Mouse (Mus musculus): ENCODE measurements around the gene Cdkl5. TPM values are rescaled to one million over a fixed set of nuclear protein-coding genes. Genes with fewer than 3 reads are reported as not detected.
A peak's percentile ranks its signal among the peaks of the same experiment; 100 is the strongest.
"Not testable (repeated sequence)": the region's sequence is repeated elsewhere in the genome, so short reads cannot be mapped to it uniquely, and the experiment has no call there.

Cdkl5 gene
- polyA plus RNA-seq, 1 experiment from 2014 or later = 3.4 TPM

- Histone ChIP-seq H3K4me3 (ENCODE audit: low read depth, low read length) (no peak overlapping the region), H3K27me3 (ENCODE audit: control insufficient read depth, insufficient read depth, low read length) (no peaks in the 10 kb centered on the region), H3K4me2 (no peak overlapping the region), H3K4me1 (ENCODE audit: control insufficient read depth, insufficient read depth, low read length) (no peaks in the 10 kb centered on the region), H3K9ac (ENCODE audit: low read depth, low read length) (no peak overlapping the region), H3K36me3 (ENCODE audit: control insufficient read depth, insufficient read depth, low read length) (no peaks in the 10 kb centered on the region), H3K9me3 (replicated peaks; ENCODE audit: control insufficient read depth, low read length) (no peaks in the 10 kb centered on the region), H3K27ac (ENCODE audit: low read depth, low read length) (no peak overlapping the region)
- 77% methylated on average over 5 of the region's 5 CpGs for WGBS (ENCODE audit: insufficient replicate concordance)
- no peak for ATAC-seq (replicated peaks; ENCODE audit: insufficient number of reproducible peaks, low FRiP score, low TSS enrichment)
Observed at GRCm38 (mm10) chrX:160782276-160782675, 212.2 kb downstream of the Cdkl5 start.

- Histone ChIP-seq H3K4me3 (ENCODE audit: low read depth, low read length) (no peak overlapping the region), H3K4me1 (ENCODE audit: control insufficient read depth, insufficient read depth, low read length) (no peaks in the 10 kb centered on the region), H3K27ac (ENCODE audit: low read depth, low read length) (no peak overlapping the region), H3K9ac (ENCODE audit: low read depth, low read length) (no peak overlapping the region), H3K4me2 (no peak overlapping the region), H3K27me3 (ENCODE audit: control insufficient read depth, insufficient read depth, low read length) (no peaks in the 10 kb centered on the region), H3K36me3 (ENCODE audit: control insufficient read depth, insufficient read depth, low read length) (no peaks in the 10 kb centered on the region), H3K9me3 (replicated peaks; ENCODE audit: control insufficient read depth, low read length) (no peaks in the 10 kb centered on the region)
- 36% methylated on average over 1 of the region's 1 CpGs for WGBS (ENCODE audit: insufficient replicate concordance)
- ATAC-seq (replicated peaks; ENCODE audit: insufficient number of reproducible peaks, low FRiP score, low TSS enrichment) = no peak
Observed at GRCm38 (mm10) chrX:160773033-160773432, 221.5 kb downstream of the Cdkl5 start.

GRCm38 (mm10) chrX:160769622-160770021 is 224.9 kb downstream of the Cdkl5 start:
- not testable (repeated sequence) for ATAC-seq (replicated peaks; ENCODE audit: insufficient number of reproducible peaks, low FRiP score, low TSS enrichment); H3K27ac ChIP-seq (ENCODE audit: low read depth, low read length); H3K9ac ChIP-seq (ENCODE audit: low read depth, low read length); H3K36me3 ChIP-seq (ENCODE audit: control insufficient read depth, insufficient read depth, low read length); H3K4me3 ChIP-seq (ENCODE audit: low read depth, low read length); H3K4me2 ChIP-seq; H3K9me3 ChIP-seq (replicated peaks; ENCODE audit: control insufficient read depth, low read length); H3K4me1 ChIP-seq (ENCODE audit: control insufficient read depth, insufficient read depth, low read length); H3K27me3 ChIP-seq (ENCODE audit: control insufficient read depth, insufficient read depth, low read length)
- WGBS (ENCODE audit: insufficient replicate concordance) = 77% methylated on average over 5 of the region's 5 CpGs

- H3K9ac ChIP-seq (ENCODE audit: low read depth, low read length) = no peak within 1 kb of the TSS
- H3K4me3 ChIP-seq (ENCODE audit: low read depth, low read length) = no peak within 1 kb of the TSS; the same call in 1 of the 2 replicates
- no peak within 1 kb of the TSS for H3K27ac ChIP-seq (ENCODE audit: low read depth, low read length)
- peak within 1 kb of the TSS; percentile 51 for H3K4me2 ChIP-seq
- H3K27me3 ChIP-seq (ENCODE audit: control insufficient read depth, insufficient read depth, low read length) = 0 out of 2 replicates have a peak, but pooled peaks cover 2% of the 10 kb centered on the region
- no peaks in the 10 kb centered on the region for H3K4me1 ChIP-seq (ENCODE audit: control insufficient read depth, insufficient read depth, low read length)
- ATAC-seq (replicated peaks; ENCODE audit: insufficient number of reproducible peaks, low FRiP score, low TSS enrichment) = no peak
- 78% methylated on average over 2 of the region's 2 CpGs for WGBS (ENCODE audit: insufficient replicate concordance)
- H3K36me3 ChIP-seq (ENCODE audit: control insufficient read depth, insufficient read depth, low read length) = no peaks in the 10 kb centered on the region
- H3K9me3 ChIP-seq (replicated peaks; ENCODE audit: control insufficient read depth, low read length) = no peaks in the 10 kb centered on the region
Observed at GRCm38 (mm10) chrX:160767713-160768112, 226.8 kb downstream of the Cdkl5 start, which contains the start of gene Rs1. TSS of gene Rs1 (plus strand) at chrX:160768013.

GRCm38 (mm10) chrX:160766233-160766616 is 228.3 kb downstream of the Cdkl5 start:
- Histone ChIP-seq H3K4me3 (ENCODE audit: low read depth, low read length) (peak overlapping the region; percentile 49), H3K9ac (ENCODE audit: low read depth, low read length) (peak overlapping the region; percentile 58; the same call in 1 of the 2 replicates), H3K27ac (ENCODE audit: low read depth, low read length) (no peak overlapping the region), H3K9me3 (replicated peaks; ENCODE audit: control insufficient read depth, low read length) (no peaks in the 10 kb centered on the region), H3K36me3 (ENCODE audit: control insufficient read depth, insufficient read depth, low read length) (no peaks in the 10 kb centered on the region), H3K4me1 (ENCODE audit: control insufficient read depth, insufficient read depth, low read length) (no peaks in the 10 kb centered on the region), H3K27me3 (ENCODE audit: control insufficient read depth, insufficient read depth, low read length) (0 out of 2 replicates have a peak, but pooled peaks cover 2% of the 10 kb centered on the region), H3K4me2 (peak overlapping the region; percentile 51)
- ATAC-seq (replicated peaks; ENCODE audit: insufficient number of reproducible peaks, low FRiP score, low TSS enrichment) = peak; percentile 79
- WGBS (ENCODE audit: insufficient replicate concordance) = 27% methylated on average over 15 of the region's 15 CpGs

- H3K27ac ChIP-seq (ENCODE audit: low read depth, low read length) = no peak overlapping the region
- 0 out of 2 replicates have a peak, but pooled peaks cover 2% of the 10 kb centered on the region for H3K27me3 ChIP-seq (ENCODE audit: control insufficient read depth, insufficient read depth, low read length)
- ATAC-seq (replicated peaks; ENCODE audit: insufficient number of reproducible peaks, low FRiP score, low TSS enrichment) = peak; percentile 95
- peak overlapping the region; percentile 47 for H3K4me2 ChIP-seq
- H3K4me1 ChIP-seq (ENCODE audit: control insufficient read depth, insufficient read depth, low read length) = no peaks in the 10 kb centered on the region
- no peaks in the 10 kb centered on the region for H3K36me3 ChIP-seq (ENCODE audit: control insufficient read depth, insufficient read depth, low read length)
- peak overlapping the region; percentile 52 for H3K4me3 ChIP-seq (ENCODE audit: low read depth, low read length)
- no peaks in the 10 kb centered on the region for H3K9me3 ChIP-seq (replicated peaks; ENCODE audit: control insufficient read depth, low read length)
- H3K9ac ChIP-seq (ENCODE audit: low read depth, low read length) = peak overlapping the region; percentile 58; the same call in 1 of the 2 replicates
- 34% methylated on average over 30 of the region's 30 CpGs for WGBS (ENCODE audit: insufficient replicate concordance)
Observed at GRCm38 (mm10) chrX:160765389-160766232, 228.9 kb downstream of the Cdkl5 start.

GRCm38 (mm10) chrX:160750808-160751207 is 243.7 kb downstream of the Cdkl5 start:
- H3K4me3 ChIP-seq (ENCODE audit: low read depth, low read length) = no peak overlapping the region
- ATAC-seq (replicated peaks; ENCODE audit: insufficient number of reproducible peaks, low FRiP score, low TSS enrichment) = no peak
- H3K4me2 ChIP-seq = no peak overlapping the region
- H3K4me1 ChIP-seq (ENCODE audit: control insufficient read depth, insufficient read depth, low read length) = no peaks in the 10 kb centered on the region
- 92% methylated on average over 8 of the region's 8 CpGs for WGBS (ENCODE audit: insufficient replicate concordance)
- no peak overlapping the region for H3K27ac ChIP-seq (ENCODE audit: low read depth, low read length)
- H3K36me3 ChIP-seq (ENCODE audit: control insufficient read depth, insufficient read depth, low read length) = no peaks in the 10 kb centered on the region
- H3K9ac ChIP-seq (ENCODE audit: low read depth, low read length) = no peak overlapping the region
- no peaks in the 10 kb centered on the region for H3K27me3 ChIP-seq (ENCODE audit: control insufficient read depth, insufficient read depth, low read length)
- no peaks in the 10 kb centered on the region for H3K9me3 ChIP-seq (replicated peaks; ENCODE audit: control insufficient read depth, low read length)

- Histone ChIP-seq H3K4me2 (no peak overlapping the region), H3K9ac (ENCODE audit: low read depth, low read length) (no peak overlapping the region), H3K27me3 (ENCODE audit: control insufficient read depth, insufficient read depth, low read length) (no peaks in the 10 kb centered on the region), H3K36me3 (ENCODE audit: control insufficient read depth, insufficient read depth, low read length) (no peaks in the 10 kb centered on the region), H3K27ac (ENCODE audit: low read depth, low read length) (no peak overlapping the region), H3K4me3 (ENCODE audit: low read depth, low read length) (no peak overlapping the region), H3K9me3 (replicated peaks; ENCODE audit: control insufficient read depth, low read length) (no peaks in the 10 kb centered on the region), H3K4me1 (ENCODE audit: control insufficient read depth, insufficient read depth, low read length) (no peaks in the 10 kb centered on the region)
- no peak for ATAC-seq (replicated peaks; ENCODE audit: insufficient number of reproducible peaks, low FRiP score, low TSS enrichment)
- 61% methylated on average over 1 of the region's 1 CpGs for WGBS (ENCODE audit: insufficient replicate concordance)
Observed at GRCm38 (mm10) chrX:160748653-160749052, 245.9 kb downstream of the Cdkl5 start.

Measured in heart, embryonic 11.5 days (tissue).